Comparison of ENCODE assay signal across 8 mouse cellular contexts in genomic region chrX:73717667-73718066, GRCm38 (mm10). TPM values are rescaled to one million over a fixed set of nuclear protein-coding genes. Genes with fewer than 3 reads are reported as not detected.
A peak's percentile ranks its signal among the peaks of the same experiment; 100 is the strongest.
DNase-seq lines count a peak whose midpoint lies in the region; ATAC-seq and TF ChIP-seq lines count a peak whose summit lies in the region.

No protein-coding gene starts in this region.

- ATAC-seq in limb, embryonic 15.5 days (ENCODE audit: insufficient number of reproducible peaks, low FRiP score, low TSS enrichment, low read depth), result no peak
- ATAC-seq in midbrain, embryonic 16.5 days, result no peak

- H3K4me2 ChIP-seq in limb, embryonic 15.5 days, result peak overlapping the region; percentile 52
- peak overlapping the region; percentile 71 for H3K4me2 ChIP-seq in midbrain, embryonic 16.5 days (ENCODE audit: low read length)

- TF ChIP-seq POLR2A in embryonic fibroblast, embryonic 13.5 days (IDR thresholded peaks at IDR 0.05; ENCODE audit: low read depth, low read length), result no peak

- H3K4me3 ChIP-seq in embryonic fibroblast, embryonic 13.5 days (ENCODE audit: insufficient read depth, low read length), result 0 out of 2 replicates have a peak overlapping the region, but pooled peaks have one; percentile 41
- H3K4me3 ChIP-seq in limb, embryonic 15.5 days, result peak overlapping the region; percentile 54
- H3K4me3 ChIP-seq in midbrain, embryonic 16.5 days (ENCODE audit: low read depth, low read length), result 0 out of 2 replicates have a peak overlapping the region, but pooled peaks have one; percentile 54

- H3K27ac ChIP-seq in embryonic fibroblast, embryonic 13.5 days (ENCODE audit: insufficient read depth, low read length), result no peak overlapping the region
- H3K27ac ChIP-seq in limb, embryonic 15.5 days, result no peak overlapping the region
- no peak overlapping the region for H3K27ac ChIP-seq in midbrain, embryonic 16.5 days (ENCODE audit: low read length)

- 0 out of 2 replicates have a peak, but pooled peaks cover 3% of the 10 kb centered on the region for H3K27me3 ChIP-seq in limb, embryonic 15.5 days
- H3K27me3 ChIP-seq in midbrain, embryonic 16.5 days (ENCODE audit: control insufficient read depth, insufficient read depth, low read depth, low read length), result no peaks in the 10 kb centered on the region

- TF ChIP-seq CTCF in embryonic fibroblast, embryonic 13.5 days (IDR thresholded peaks at IDR 0.05; ENCODE audit: borderline replicate concordance, insufficient read depth, low read length), result no peak

- intact Hi-C loops in heart, postnatal 10 days (cut with DNase I), result loop anchor here (5.0 to 10.0 kb wide), 3 partner anchors 55 to 707 kb away; partner anchors contain the start of genes G6pdx and Srpk3

- 65% methylated on average over 11 of the region's 11 CpGs for WGBS in limb, embryonic 15.5 days
- 73% methylated on average over 11 of the region's 11 CpGs for WGBS in midbrain, embryonic 16.5 days

- peaks cover 12% of the 10 kb centered on the region for H3K4me1 ChIP-seq in embryonic fibroblast, embryonic 13.5 days (ENCODE audit: control insufficient read depth, insufficient read depth, low read length)
- H3K4me1 ChIP-seq in limb, embryonic 15.5 days, result peaks cover 28% of the 10 kb centered on the region
- peaks cover 16% of the 10 kb centered on the region for H3K4me1 ChIP-seq in midbrain, embryonic 16.5 days (ENCODE audit: control insufficient read depth, insufficient read depth, low read length)

- no peaks in the 10 kb centered on the region for H3K9me3 ChIP-seq in limb, embryonic 15.5 days
- no peaks in the 10 kb centered on the region for H3K9me3 ChIP-seq in midbrain, embryonic 16.5 days (replicated peaks; ENCODE audit: control insufficient read depth, low read length, poor library complexity, severe bottlenecking)

- no peaks in the 10 kb centered on the region for H3K36me3 ChIP-seq in limb, embryonic 15.5 days
- H3K36me3 ChIP-seq in midbrain, embryonic 16.5 days (ENCODE audit: control insufficient read depth, insufficient read depth, low read length), result no peaks in the 10 kb centered on the region

- DNase-seq in right cerebral cortex, postnatal 25 days, result peak; percentile 7
- DNase-seq in right cerebral cortex, postnatal 36 days (ENCODE audit: low spot score in 2 of 2), result no peak
- DNase-seq in heart, postnatal 10 days, result peak; percentile 19 to 21
- DNase-seq in thymus, postnatal 14 days, result peak; percentile 57
- DNase-seq in layer of hippocampus, adult 9-11 months, result no peak

- no peak overlapping the region for H3K9ac ChIP-seq in limb, embryonic 15.5 days
- H3K9ac ChIP-seq in midbrain, embryonic 16.5 days (ENCODE audit: low read depth, low read length), result peak overlapping the region; percentile 60; the same call in 1 of the 2 replicates

RNA-seq across cellular contexts. Expression of gene Abcd1, which starts 1.3 kb away (rescaled TPM):
- polyA plus RNA-seq in embryonic fibroblast, embryonic 13.5 days (2011; ENCODE audit: insufficient read length, low read depth, missing spikeins), result 12.3 and 14.7 TPM in 2 replicates
- 10 to 100 TPM; 23.9 to 28.4 TPM for total RNA-seq in heart, postnatal 10 days (2021)
- polyA plus RNA-seq in limb, embryonic 15.5 days (2015; fragmentation: Nextera tagmentation; extraction: Ambion mirVana), result 15.0 and 18.1 TPM in 2 replicates
- polyA plus RNA-seq in midbrain, embryonic 16.5 days (2015; fragmentation: Nextera tagmentation; extraction: Ambion mirVana), result 10.4 and 11.1 TPM in 2 replicates

RNA-seq across cellular contexts. Expression of gene Bcap31, which starts 1.7 kb away (rescaled TPM):
- polyA plus RNA-seq in embryonic fibroblast, embryonic 13.5 days (2011; ENCODE audit: insufficient read length, low read depth, missing spikeins), result 207 and 261 TPM in 2 replicates
- total RNA-seq in heart, postnatal 10 days (2021), result 100 to 1,000 TPM in 1 of 2 experiments, 10 to 100 TPM in 1; 99.5 to 104 TPM
- polyA plus RNA-seq in limb, embryonic 15.5 days (2015; fragmentation: Nextera tagmentation; extraction: Ambion mirVana), result 271 and 276 TPM in 2 replicates
- polyA plus RNA-seq in midbrain, embryonic 16.5 days (2015; fragmentation: Nextera tagmentation; extraction: Ambion mirVana), result 123 and 130 TPM in 2 replicates

RNA-seq across cellular contexts. Expression of gene Plxnb3, which starts 39.2 kb away (rescaled TPM):
- 0.25 TPM in 1 of 2 replicates, not detected in the other for polyA plus RNA-seq in embryonic fibroblast, embryonic 13.5 days (2011; ENCODE audit: insufficient read length, low read depth, missing spikeins)
- under 1 TPM; 0.72 to 0.92 TPM for total RNA-seq in heart, postnatal 10 days (2021)
- polyA plus RNA-seq in limb, embryonic 15.5 days (2015; fragmentation: Nextera tagmentation; extraction: Ambion mirVana), result 0.60 and 0.87 TPM in 2 replicates
- 0.25 and 0.40 TPM in 2 replicates for polyA plus RNA-seq in midbrain, embryonic 16.5 days (2015; fragmentation: Nextera tagmentation; extraction: Ambion mirVana)

RNA-seq across cellular contexts. Expression of gene Slc6a8, which starts 44.7 kb away (rescaled TPM):
- polyA plus RNA-seq in embryonic fibroblast, embryonic 13.5 days (2011; ENCODE audit: insufficient read length, low read depth, missing spikeins), result 105 and 113 TPM in 2 replicates
- 100 to 1,000 TPM; 112 to 126 TPM for total RNA-seq in heart, postnatal 10 days (2021)
- polyA plus RNA-seq in limb, embryonic 15.5 days (2015; fragmentation: Nextera tagmentation; extraction: Ambion mirVana), result 7.2 and 8.3 TPM in 2 replicates
- polyA plus RNA-seq in midbrain, embryonic 16.5 days (2015; fragmentation: Nextera tagmentation; extraction: Ambion mirVana), result 6.6 and 7.3 TPM in 2 replicates

RNA-seq across cellular contexts. Expression of gene Srpk3, which starts 56.5 kb away (rescaled TPM):
- polyA plus RNA-seq in embryonic fibroblast, embryonic 13.5 days (2011; ENCODE audit: insufficient read length, low read depth, missing spikeins), result not detected in 2 replicates
- 10 to 100 TPM; 36.0 to 43.6 TPM for total RNA-seq in heart, postnatal 10 days (2021)
- polyA plus RNA-seq in limb, embryonic 15.5 days (2015; fragmentation: Nextera tagmentation; extraction: Ambion mirVana), result 22.9 and 66.2 TPM in 2 replicates
- polyA plus RNA-seq in midbrain, embryonic 16.5 days (2015; fragmentation: Nextera tagmentation; extraction: Ambion mirVana), result 2.0 and 2.4 TPM in 2 replicates

Comparison
In these comparisons a context has a peak if more than half of its experiments do, and no peak if none do; other contexts are left out.
1. DNase-seq: peak in right cerebral cortex, postnatal 25 days (single experiment), heart, postnatal 10 days (2 of 2) and thymus, postnatal 14 days (single experiment); none in right cerebral cortex, postnatal 36 days (0 of 2) and layer of hippocampus, adult 9-11 months (single experiment).
2. Peak in every context shown above with its lines, with median percentiles within 50 percentile points of each other: H3K4me3 ChIP-seq.